Mouse (Mus musculus) monocyte, adult 59 days (primary cell): ENCODE data around the gene Kctd10. TPM values are rescaled to one million over a fixed set of nuclear protein-coding genes. Genes with fewer than 3 reads are reported as not detected.

Experiments used
- total RNA-seq, 2 experiments: library from RNA; stranded (reverse); gene quantifications; one replicate each; pipeline ENCODE4 v1.2.4; 2023

Gene Kctd10
- 10 to 100 TPM; 73.3 to 77.8 TPM for total RNA-seq

GRCm38 (mm10) chr5:114380209-114381012, at the start of gene Kctd10, which contains the start of gene Ube3b:
Gene Kctd10 (minus strand): TSS chr5:114380508.
Gene Ube3b (plus strand): TSS chr5:114380607.

Other genes starting within 250 kb of the Kctd10 start
- gene Acacb, start 234.0 kb downstream of the Kctd10 start, total RNA-seq = under 1 TPM; 0.18 to 0.21 TPM
- gene Foxn4, start 106.7 kb downstream of the Kctd10 start, total RNA-seq = not detected
- 1 to 10 TPM; 6.7 to 8.6 TPM for gene Myo1h, start 91.3 kb downstream of the Kctd10 start, total RNA-seq
- gene Ube3b, start 99 bp upstream of the Kctd10 start, total RNA-seq = 10 to 100 TPM; 59.0 to 63.4 TPM
- gene Mmab, start 63.6 kb upstream of the Kctd10 start, total RNA-seq = 1 to 10 TPM; 4.2 to 4.9 TPM
- 1 to 10 TPM; 7.8 to 8.0 TPM for gene Mvk, start 63.8 kb upstream of the Kctd10 start, total RNA-seq
- gene Fam222a, start 187.5 kb upstream of the Kctd10 start, total RNA-seq = under 1 TPM; 0.52 to 0.70 TPM